Mouse (Mus musculus): Measurements from ENCODE around the gene Tbc1d10b. TPM values are rescaled to one million over a fixed set of nuclear protein-coding genes. Genes with fewer than 3 reads are reported as not detected.

Tbc1d10b gene
- total and polyA plus RNA-seq, 3 experiments = 18.2 to 28.0 (median 25.6) TPM

DNA sequence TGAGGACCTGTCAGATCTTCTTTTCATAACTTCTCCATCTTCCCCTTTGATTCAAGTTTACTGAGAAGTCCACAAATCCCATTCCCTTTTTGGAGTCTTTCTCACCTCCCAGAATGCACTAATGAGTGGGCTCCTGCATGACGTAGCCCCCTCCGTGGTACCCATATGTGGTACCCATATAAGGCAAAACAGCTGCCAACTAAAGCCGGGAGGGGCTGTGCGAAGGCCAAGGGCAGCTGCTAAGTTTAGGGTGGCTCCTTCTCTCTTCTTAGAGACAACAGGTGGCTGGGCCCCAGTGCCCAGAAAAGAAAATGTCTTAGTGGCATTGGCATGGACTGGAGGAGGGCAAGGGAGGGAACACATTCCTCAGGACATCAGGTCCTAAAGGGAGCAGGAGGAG, 2.0 kb upstream of the Tbc1d10b start:
- TF ChIP-seq TBP (conservative IDR thresholded peaks at IDR 0.05; ENCODE audit: low read depth, low read length) = no peak
- TF ChIP-seq UBTF (IDR thresholded peaks at IDR 0.05; ENCODE audit: low read depth, low read length) = no peak
- TF ChIP-seq MAZ (IDR thresholded peaks at IDR 0.05; ENCODE audit: low read depth, low read length) = no peak
- no peak for TF ChIP-seq SMC3 (IDR thresholded peaks at IDR 0.05; ENCODE audit: low read depth, low read length)
- TF ChIP-seq BHLHE40 (IDR thresholded peaks at IDR 0.05; ENCODE audit: low read depth, low read length) = no peak
- no peak for TF ChIP-seq ZMIZ1 (IDR thresholded peaks at IDR 0.05; ENCODE audit: low read depth, low read length)
- no peak for TF ChIP-seq RCOR1 (conservative IDR thresholded peaks at IDR 0.05; ENCODE audit: low read depth, low read length)
- TF ChIP-seq E2F4 (IDR thresholded peaks at IDR 0.05; ENCODE audit: insufficient replicate concordance, low read depth, low read length) = no peak
- TF ChIP-seq HCFC1 (IDR thresholded peaks at IDR 0.05; ENCODE audit: low read depth, low read length) = no peak
- TF ChIP-seq NELFE (IDR thresholded peaks at IDR 0.05; ENCODE audit: low read depth, low read length) = no peak
- no peak for TF ChIP-seq ZC3H11A (IDR thresholded peaks at IDR 0.05; ENCODE audit: low read depth, low read length)
- TF ChIP-seq USF1 (IDR thresholded peaks at IDR 0.05; ENCODE audit: low read depth, low read length) = no peak
- no peak for TF ChIP-seq MYC (IDR thresholded peaks at IDR 0.05; ENCODE audit: low read depth, low read length)
- TF ChIP-seq ZKSCAN1 (IDR thresholded peaks at IDR 0.05; ENCODE audit: borderline replicate concordance, low read depth, low read length) = no peak
- peaks cover 19 to 31% of the 10 kb centered on the region in 2 experiments for H3K36me3 ChIP-seq (replicated peaks in 1 of 2; ENCODE audit: control insufficient read depth in 1 of 2, insufficient read depth in 1 of 2, low read length in 1 of 2)
- in situ Hi-C loops (cut with MboI; ENCODE audit: low pct_ligation_motif_present, low pct_unique_long_range_greater_than_20kb, low sequenced_read_pairs) = no loop called here
- no peak overlapping the region; the same call in 1 of the 2 replicates for H3K9ac ChIP-seq (ENCODE audit: insufficient read depth, low read depth)
- no peak for DNase-seq (ENCODE audit: extremely low read depth)
- H3K79me2 ChIP-seq (replicated peaks; ENCODE audit: control insufficient read depth, extremely low read depth, insufficient read depth, poor library complexity, severe bottlenecking) = peaks cover 29% of the 10 kb centered on the region
- dilution Hi-C loops (cut with MboI; ENCODE audit: extremely low pct_ligation_motif_present, extremely low pct_unique_long_range_greater_than_20kb, low sequenced_read_pairs) = no loop called here
- no peak overlapping the region for H3K27ac ChIP-seq (ENCODE audit: insufficient read depth, low read depth)
- no peaks in the 10 kb centered on the region for H3K9me3 ChIP-seq (replicated peaks; ENCODE audit: low read length)
- H3K4me1 ChIP-seq (ENCODE audit: control insufficient read depth in 1 of 2, insufficient read depth in 2 of 2) = peaks cover 4 to 43% of the 10 kb centered on the region in 2 experiments
- no peaks in the 10 kb centered on the region for H3K27me3 ChIP-seq (replicated peaks)
- H3K4me3 ChIP-seq (replicated peaks in 1 of 3; ENCODE audit: low read depth in 2 of 3, low read length in 2 of 3, poor library complexity in 1 of 3) = no peak overlapping the region
- no peak overlapping the region for H3K4me2 ChIP-seq (ENCODE audit: insufficient read depth, low read depth, poor library complexity, severe bottlenecking)

- H3K4me1 ChIP-seq (ENCODE audit: control insufficient read depth in 1 of 2, insufficient read depth in 2 of 2) = peaks cover 8 to 43% of the 10 kb centered on the region in 2 experiments
- H3K36me3 ChIP-seq (replicated peaks in 1 of 2; ENCODE audit: control insufficient read depth in 1 of 2, insufficient read depth in 1 of 2, low read length in 1 of 2) = peaks cover 17 to 31% of the 10 kb centered on the region in 2 experiments
- peaks cover 32% of the 10 kb centered on the region for H3K79me2 ChIP-seq (replicated peaks; ENCODE audit: control insufficient read depth, extremely low read depth, insufficient read depth, poor library complexity, severe bottlenecking)
- H3K4me3 ChIP-seq (replicated peaks in 1 of 3; ENCODE audit: low read depth in 2 of 3, low read length in 2 of 3, poor library complexity in 1 of 3) = peak overlapping the region in 2 of 3 experiments; percentile 4 to 26
- H3K9ac ChIP-seq (ENCODE audit: insufficient read depth, low read depth) = peak overlapping the region; percentile 59
- no peaks in the 10 kb centered on the region for H3K9me3 ChIP-seq (replicated peaks; ENCODE audit: low read length)
- H3K4me2 ChIP-seq (ENCODE audit: insufficient read depth, low read depth, poor library complexity, severe bottlenecking) = peak overlapping the region; percentile 79; the same call in 1 of the 2 replicates
- no peaks in the 10 kb centered on the region for H3K27me3 ChIP-seq (replicated peaks)
- dilution Hi-C loops (cut with MboI; ENCODE audit: extremely low pct_ligation_motif_present, extremely low pct_unique_long_range_greater_than_20kb, low sequenced_read_pairs) = no loop called here
- in situ Hi-C loops (cut with MboI; ENCODE audit: low pct_ligation_motif_present, low pct_unique_long_range_greater_than_20kb, low sequenced_read_pairs) = no loop called here
- DNase-seq (ENCODE audit: extremely low read depth) = no peak
- H3K27ac ChIP-seq (ENCODE audit: insufficient read depth, low read depth) = peak overlapping the region; percentile 51
- no peak for TF ChIP-seq KAT2A (IDR thresholded peaks at IDR 0.05; ENCODE audit: insufficient replicate concordance, low read length)
- TF ChIP-seq PAX5 (IDR thresholded peaks at IDR 0.05; ENCODE audit: low read length) = no peak
- no peak for TF ChIP-seq MAX (IDR thresholded peaks at IDR 0.05; ENCODE audit: low read length)
- no peak for TF ChIP-seq EP300 (IDR thresholded peaks at IDR 0.05; ENCODE audit: low read length)
- no peak for TF ChIP-seq ETS1 (conservative IDR thresholded peaks at IDR 0.05; ENCODE audit: low read depth, low read length)
- no peak for TF ChIP-seq ZKSCAN1 (IDR thresholded peaks at IDR 0.05; ENCODE audit: borderline replicate concordance, low read depth, low read length)
- TF ChIP-seq TBP (conservative IDR thresholded peaks at IDR 0.05; ENCODE audit: low read depth, low read length) = no peak
- TF ChIP-seq BHLHE40 (IDR thresholded peaks at IDR 0.05; ENCODE audit: low read depth, low read length) = no peak
- TF ChIP-seq MYC (IDR thresholded peaks at IDR 0.05; ENCODE audit: low read depth, low read length) = no peak
- TF ChIP-seq CTCF (conservative IDR thresholded peaks at IDR 0.05 in 1 of 2, IDR thresholded peaks at IDR 0.05 in 1 of 2; ENCODE audit: low read depth in 2 of 2, low read length in 2 of 2) = no peak
Measured at GRCm38 (mm10) chr7:127209851-127210250, 1.6 kb upstream of the Tbc1d10b start.
